Mouse (Mus musculus) c-Kit-negative CD71-positive TER-119-positive erythroid progenitor cells, embryonic 14.5 days (primary cell): ENCODE results near the gene Mvp.

Experiments
- DNase-seq: peaks from one replicate; pipeline ENCODE4 v3.0.0-alpha.2; 2013; ENCODE audit warnings: low read depth, low spot score

Mvp gene

DNA sequence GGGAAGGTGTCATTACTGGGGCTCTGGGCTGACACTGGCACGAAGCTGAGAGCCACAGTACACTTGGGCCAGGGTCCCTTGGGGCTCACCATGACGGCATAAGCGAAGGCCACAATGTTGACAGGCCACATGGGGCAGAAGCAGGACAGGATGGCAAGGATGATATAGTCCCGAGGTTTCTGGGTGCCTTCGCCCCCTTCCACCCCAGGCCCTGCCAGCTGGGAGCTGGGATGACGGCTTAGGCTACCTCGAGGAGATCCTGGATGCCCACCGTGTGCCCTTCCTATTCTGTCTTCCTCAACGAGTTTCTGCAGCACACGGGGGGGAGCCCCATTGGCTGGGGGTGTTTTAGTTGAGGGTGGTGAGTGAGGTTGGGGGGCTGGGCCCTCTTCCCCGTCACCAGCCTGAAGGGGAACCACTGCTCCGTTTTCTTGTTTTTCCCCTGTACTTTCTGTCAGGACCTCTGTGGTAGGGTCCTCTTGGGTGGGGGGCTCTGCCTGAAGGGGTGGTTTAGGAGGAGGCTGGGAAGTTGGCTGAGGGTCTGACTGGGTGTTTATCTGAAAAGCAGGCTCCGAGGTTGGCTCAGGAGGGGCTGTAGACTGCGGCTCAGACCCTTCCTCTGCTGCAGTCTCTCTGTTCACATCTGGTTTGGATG lies 5.0 kb upstream of the Mvp start:
- DNase-seq = no peak

DNA sequence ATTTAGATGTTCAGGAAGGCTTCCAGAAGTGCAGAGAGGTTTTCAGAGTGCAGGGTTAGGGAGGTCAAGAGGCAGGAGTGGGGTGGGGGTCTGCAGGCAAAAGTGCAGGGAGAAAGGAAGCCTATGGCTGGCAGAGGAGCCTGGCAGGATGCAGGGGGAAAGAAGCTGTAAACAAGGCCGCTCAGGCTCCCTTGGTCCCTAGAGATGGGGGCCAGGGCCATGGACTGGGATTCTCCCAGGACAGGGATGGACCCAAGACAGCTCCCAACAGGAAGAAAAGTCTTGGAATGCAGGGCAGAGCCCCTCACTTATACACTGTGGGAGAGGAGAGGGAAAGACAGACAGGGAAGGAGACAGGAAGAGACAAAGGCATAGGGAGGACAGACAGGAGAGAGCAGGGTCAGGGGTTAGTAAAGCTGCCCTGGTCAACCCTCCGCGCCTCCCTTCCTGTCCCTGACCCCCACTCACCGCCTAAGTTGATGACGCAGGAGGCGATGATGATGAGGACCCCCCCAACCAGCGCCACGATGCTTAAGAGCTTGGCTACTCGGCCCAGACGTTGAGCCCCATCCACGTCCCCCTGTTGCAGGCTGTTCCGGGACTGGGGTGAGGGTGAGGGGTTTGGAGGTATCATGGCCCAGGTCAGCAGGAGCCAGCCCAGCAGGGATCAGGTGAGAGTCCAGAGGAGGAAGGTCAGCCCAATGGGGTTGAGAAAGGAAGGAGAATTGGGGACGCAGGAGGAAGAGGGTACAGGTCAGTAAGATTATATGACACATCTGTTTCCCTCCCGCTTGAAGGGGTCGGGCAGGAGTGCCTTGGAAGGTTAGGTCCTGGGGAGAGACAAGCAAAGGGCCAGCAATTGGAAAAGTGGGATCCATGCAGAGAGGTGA lies 4.2 kb upstream of the Mvp start:
- no peak for DNase-seq

DNA sequence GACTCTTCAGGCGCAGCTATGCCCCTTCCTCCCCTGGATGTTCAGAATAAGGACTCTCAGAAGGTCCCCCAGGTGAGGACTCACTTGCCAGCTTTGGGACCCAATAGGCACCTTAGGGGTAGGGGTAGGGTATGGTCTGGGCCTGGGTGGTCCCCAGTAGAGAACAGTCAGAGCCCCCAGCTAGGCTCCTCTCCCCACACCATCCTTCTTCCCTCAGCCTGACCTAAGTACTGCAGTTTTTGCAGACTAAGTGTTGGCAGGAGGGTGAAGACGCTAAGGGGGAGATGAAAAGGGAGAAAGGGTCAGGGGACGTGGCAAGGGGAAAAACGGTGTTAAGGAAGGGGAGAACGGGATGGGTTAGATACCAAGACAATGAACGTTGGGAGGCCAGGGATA lies 3.5 kb upstream of the Mvp start:
- no peak for DNase-seq

DNA sequence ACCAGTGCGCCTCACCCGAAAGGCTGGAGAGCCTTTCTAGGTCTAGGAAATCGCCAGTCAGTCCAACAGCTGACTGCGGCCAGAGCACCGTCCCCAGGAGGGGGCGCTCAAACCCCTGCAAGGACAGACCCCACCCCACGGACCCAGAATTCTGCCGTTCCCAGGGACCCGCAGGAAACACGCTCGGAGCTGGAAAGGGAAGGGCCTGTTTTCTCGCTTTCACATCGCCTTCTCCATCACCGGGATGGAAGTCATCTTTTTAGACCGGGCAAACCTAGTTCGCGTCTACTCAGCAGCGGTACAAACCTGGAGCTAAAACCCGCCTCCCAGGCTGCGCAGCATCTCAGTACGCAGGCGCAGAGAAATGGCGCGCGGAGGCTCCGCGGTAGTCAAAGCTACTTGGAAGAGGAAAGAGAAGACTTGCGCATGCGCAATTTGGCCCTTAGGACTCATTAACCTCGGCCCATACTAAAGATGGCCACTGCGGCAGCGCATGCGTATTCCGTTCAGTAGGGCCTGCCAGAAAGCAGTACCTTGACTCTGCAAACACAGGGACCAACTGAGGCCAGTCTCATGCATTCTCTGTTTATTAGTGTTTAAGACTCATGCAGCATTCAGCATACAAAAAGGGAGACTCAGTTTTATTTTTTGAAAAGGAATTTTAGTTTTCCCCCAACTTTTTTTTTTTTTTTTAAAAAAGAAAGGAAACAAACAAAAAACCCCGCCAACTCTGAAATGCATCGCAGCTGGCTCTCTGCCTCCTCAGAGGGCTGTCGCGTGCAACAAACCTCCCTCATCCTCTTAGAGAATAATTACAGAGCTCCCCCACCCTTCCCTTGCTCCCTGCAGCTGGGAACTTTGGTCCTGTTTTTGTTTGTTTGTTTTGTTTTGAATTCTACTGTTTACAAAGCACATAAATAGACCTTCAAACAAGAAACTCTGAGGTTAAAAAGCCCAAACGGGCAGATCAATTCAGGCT lies 2.8 kb upstream of the Mvp start, which contains the start of gene Pagr1a:
Gene Pagr1a (minus strand): TSS at position 382 of the 979 bp plus-strand sequence.
- peak; percentile 100 for DNase-seq

DNA sequence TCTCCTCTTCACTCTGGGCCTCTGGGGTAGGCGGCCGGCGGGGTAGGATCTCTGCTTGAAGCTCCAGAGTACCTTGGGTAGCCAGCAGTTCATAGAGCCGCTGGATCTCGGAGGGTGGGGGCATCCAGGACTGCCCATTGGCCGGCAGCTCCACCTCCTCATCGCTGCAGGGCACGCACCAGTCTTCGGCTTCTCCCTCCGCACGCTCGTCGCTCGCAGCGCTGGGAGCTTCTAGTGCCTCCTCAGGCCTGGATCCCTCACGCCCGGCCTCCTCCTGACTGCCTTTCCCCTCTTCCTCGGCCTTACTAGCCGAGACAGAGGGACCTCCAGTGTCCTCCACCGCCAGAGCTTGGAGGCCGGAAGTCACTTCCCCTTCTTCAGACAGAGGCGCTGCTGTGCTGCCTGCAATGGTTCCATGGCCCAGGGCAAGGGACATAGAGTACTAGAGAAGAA lies 2.1 kb upstream of the Mvp start:
- no peak for DNase-seq

DNA sequence TGATC lies 1.9 kb upstream of the Mvp start, which contains the start of gene Pagr1b:
Gene Pagr1b (minus strand): TSS at position 4 of the 5 bp plus-strand sequence.
- DNase-seq = no peak

DNA sequence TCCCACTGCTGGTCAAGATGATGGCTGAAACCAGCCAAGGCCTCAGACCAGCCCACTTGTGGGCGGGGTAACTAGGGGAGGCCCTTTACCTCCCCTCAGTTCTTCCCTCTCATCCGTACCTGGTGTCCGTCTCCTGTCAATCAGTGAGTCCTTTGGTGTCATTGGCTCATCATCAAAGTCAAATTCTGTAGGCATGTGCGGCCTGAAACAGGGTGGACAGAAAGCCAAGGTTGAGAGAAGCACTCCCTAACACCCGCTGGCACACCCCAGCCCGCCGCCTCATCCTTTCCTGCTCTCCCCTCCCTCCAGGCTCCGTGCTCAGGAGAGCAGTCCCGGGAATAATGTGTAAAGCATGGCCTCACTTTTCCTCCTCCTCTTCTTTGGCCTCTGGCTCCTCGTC lies 1.7 kb upstream of the Mvp start:
- DNase-seq = no peak

DNA sequence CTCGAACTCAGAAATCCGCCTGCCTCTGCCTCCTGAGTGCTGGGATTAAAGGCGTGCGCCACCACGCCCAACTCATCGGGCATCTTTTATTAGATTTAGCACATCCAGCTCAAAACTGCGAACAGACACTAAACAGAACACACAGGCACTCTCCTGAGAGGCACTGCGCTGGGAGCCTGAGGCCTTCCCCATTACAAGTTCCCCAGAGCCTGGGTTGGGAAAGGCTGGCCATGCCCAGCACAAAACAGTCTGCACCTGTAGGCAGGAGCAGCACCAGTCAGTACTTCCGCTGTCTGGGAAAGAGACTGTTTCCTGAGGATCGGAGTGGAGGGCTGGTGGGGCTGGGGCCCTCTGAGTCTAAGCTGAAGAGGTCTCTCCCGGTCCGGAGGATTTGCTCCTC lies 572 bp upstream of the Mvp start:
- DNase-seq = no peak

DNA sequence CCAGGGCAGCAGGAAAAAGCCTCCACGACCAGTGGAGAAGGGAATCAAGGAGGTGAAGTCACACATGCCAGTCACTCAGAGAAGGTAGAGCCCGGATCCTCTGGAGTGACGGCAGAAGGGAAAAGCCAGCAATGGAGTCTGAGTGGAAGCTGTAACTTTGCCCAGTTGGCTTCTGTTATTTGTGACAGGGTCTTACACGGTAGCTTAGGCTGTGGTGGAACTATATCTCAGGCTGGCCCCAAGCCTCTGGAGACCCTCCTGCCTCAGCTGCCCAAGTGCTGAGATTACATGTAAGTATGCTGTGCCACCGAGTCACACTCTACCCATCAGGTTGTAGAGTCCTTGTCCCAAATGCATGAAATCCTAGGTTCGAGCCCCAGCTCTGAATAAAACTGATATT lies 1.0 kb downstream of the Mvp start:
- DNase-seq = no peak

DNA sequence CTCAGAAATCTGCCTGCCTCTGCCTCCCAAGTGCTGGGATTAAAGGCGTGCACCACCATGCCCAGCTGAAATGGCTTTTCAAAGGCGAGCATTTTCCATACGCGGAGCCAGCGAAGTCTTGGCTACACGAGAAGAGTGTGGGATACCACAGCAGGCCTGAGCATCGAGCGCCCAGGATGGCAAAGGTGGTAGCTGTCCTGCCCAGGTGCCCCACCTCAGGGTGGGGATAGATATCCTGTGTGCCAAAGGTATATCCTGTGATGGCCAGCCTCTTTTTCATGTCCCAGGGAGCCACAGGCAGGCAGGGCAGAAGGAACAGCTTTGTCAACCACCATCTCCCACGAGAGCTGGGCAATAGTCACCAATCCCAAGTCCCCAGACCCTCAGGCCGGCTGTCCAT lies 1.6 kb downstream of the Mvp start:
- DNase-seq = no peak

DNA sequence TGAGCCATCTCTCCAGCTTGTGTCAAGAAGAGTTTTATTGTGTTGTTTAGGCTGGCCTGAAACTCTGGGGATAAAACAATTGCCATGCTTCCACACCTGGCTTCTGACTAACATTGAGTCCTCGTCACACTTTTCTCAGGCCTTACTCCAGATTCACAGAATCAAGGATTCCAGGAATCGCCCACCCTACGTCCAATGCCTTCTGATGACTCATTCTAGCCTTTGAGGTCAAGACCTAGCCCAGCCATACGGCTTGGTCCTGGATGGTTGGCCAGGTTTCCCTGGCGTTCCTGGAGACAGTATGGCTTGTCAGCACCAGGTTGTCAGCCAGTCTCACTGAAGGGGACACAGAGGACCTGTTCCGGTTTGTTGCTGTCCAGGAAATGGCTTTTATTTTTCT lies 2.0 kb downstream of the Mvp start:
- no peak for DNase-seq

DNA sequence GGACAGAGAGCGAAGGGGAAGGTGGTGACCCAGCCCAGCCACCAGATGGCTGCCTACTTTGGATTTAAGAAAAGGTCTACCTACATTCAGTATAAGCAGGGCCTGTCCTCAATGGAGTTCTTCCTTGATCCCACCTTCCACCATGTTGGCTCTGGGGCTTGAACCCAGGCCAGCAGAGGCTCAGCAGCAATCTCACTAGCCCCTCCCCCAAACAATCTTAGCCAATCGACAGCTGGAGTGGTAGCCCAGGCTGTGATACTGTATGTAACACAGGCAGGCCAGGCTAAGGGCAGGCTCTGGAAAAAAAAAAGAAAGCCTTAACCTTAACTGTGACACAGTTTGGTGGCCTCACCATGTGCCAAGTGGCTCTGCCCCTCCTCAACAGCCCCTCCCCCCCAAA lies 2.7 kb downstream of the Mvp start:
- DNase-seq = no peak

DNA sequence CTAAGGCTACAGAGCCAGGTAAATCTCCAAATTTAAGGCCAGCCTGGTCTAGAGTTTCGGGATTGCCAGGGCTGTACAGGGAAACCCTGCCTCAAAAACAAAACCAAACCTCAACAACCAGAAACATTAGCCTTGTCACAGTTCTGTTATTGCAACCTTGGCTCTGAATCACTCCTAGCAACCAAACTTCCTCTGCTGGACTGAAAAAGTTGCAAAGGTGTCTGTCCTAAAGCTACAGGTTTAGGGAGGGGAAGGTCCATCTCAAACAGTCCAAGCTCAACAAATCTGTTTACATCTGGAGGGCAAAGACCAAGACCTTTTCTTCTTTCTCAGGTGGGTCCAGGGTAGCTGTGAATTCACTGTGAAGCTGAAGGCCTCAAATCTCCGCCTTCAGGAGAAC lies 3.4 kb downstream of the Mvp start:
- no peak for DNase-seq

DNA sequence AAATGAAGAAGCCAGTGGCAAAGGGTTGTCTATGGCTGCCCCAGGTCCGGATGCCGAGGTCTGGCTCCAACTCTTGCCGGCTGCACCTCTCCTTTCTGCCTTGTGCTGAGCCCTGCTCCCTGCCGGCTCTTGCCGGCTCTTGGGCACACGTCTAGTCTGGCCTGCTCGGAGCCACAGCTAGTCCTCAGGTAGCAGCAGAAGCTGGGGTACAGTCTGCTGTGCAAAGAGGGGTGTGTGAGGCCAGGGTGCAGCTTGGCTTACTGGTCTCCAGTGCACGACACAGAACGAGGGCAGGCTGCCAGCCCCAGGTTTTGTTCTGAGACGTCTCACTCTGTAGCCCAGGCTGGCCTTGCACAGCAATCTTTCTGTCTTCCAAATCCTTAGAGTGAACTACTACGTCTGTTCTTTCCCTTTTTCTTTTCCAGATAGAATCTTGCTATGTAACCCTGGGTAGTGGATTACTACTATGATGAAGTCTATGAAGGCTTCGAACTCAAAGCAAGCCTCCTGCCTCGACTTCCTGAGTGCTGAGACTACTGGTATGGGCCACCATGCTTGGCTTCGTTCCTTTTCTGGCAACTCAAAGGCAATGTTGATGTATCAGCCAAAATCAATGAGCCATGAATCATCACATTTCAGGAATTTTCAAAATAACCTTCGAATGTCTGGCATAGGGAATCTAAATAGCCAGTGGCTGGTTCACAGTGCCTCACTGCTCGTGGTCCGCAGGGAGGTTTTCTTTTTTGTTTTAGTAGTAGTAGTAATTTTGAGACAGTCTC lies 4.9 kb downstream of the Mvp start:
- DNase-seq = no peak

DNA sequence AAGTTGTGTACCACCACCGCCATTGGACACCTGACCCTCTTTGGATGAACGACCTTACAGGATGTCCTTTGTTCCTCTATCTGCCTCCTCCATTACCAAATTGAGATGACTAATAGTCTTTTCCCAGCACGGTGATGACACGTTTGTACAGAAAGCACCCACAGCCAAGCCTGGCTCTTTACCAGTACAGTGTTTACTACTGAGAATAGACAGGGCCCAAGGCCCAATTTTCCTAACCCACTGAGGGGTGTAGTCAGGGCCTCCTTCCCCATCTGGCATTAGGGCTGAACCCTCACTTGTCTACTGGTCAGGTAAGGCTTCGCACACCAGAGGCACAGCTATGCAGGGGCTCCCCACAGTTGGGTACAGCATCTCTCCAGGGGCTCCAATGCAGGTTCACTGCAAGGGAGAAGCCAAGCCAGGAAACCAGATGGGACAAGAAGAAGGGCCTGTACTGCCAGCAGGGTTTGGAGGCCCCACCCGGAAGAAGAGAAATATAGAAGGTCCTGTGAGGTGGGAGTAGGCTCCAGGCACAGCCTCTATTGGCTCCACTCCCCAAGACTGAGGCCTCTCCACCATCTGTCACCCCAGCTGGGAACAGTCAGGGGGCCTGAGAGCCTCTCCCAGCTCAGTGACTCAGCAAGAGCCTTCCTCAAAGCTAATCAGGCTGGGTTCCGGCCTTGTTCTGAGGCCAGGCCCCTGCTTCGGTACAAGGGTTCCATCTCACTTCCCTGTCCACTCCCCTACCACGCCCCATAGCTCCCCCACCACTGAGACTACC lies 6.0 kb downstream of the Mvp start:
- DNase-seq = peak; percentile 66

DNA sequence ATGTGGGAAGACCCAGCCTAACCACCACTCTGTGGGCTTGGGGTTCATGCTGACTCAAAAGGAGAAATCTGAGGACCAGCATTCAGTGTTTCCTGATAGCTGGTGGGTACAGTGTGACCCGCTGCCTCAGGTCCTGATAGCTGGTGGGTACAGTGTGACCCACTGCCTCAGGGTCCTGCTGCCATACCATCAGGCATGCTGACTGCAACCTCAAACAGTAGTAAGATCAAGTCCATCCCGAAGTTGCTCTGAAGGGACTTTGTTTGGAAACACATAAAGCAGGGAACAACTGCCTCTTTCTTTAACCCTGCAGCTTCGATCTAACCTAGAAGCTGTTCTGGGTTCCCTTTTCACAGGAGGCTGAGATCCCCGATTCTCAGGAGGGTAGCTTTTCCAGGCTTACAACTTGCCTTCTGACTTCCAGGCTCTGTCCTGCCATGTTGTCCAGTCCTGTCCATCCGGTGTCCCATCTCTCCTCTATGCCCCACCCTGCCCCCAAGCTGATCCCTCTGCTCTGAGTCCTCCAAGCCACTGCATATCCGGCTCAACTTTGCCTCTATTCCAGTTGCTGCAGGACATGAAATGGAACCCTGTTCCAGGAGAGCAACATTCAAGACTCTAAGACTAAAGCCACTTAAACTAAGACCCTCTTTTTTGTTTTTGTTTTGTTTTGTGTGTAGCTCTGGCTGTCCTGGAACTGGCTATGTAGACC lies 7.0 kb downstream of the Mvp start:
- no peak for DNase-seq

DNA sequence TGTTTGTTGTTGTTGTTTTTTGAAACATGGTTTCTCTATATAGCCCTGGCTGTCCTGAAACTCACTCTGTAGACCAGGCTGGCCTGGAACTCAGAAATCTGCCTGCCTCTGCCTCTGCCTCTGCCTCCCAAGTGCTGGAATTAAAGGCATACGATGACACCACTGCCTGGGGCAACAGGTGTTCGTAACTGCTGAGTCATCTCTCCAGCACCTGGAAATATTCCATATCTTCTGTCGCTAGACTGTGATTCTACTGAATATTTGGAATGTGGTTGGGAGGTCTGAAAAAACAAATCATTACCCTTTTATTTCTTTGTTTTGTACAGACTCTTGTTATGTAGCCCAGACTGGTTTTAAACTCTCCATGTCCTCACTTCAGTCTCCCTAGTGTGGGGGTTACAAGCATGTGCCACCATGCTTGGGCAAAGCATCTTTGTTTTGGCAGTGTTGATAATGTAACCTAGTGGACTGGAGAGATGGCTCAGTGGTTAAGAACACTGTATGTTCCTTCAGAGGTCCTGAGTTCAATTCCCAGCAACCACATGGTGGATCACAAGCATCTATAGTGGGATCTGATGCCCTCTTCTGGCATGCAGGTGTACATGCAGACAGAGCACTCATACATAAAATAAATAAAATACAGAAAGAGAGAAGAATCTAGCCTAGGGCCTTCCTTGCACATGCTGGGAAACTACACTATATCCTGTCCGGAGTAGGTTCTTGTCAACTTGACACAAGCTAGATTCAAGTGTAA lies 10.1 kb downstream of the Mvp start:
- no peak for DNase-seq

DNA sequence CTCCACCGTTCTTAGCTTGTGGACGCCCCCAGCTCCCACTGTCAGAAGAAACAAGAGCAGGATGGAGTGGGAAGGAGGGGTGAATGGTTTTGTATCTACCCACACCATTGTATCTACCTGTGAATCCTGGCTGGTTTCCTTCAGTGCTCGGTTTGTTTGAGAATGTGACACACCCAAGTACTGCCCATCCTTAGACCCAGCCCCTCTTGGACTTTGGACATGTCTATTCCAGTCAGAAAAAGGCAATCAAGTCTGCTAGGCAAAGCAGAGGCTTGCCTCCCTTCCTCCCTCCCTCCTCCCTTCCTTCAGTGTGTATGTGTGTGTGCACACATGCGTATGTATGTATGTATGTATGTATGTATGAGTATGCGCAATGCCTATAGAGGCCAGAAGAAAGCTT lies 10.8 kb downstream of the Mvp start:
- no peak for DNase-seq

DNA sequence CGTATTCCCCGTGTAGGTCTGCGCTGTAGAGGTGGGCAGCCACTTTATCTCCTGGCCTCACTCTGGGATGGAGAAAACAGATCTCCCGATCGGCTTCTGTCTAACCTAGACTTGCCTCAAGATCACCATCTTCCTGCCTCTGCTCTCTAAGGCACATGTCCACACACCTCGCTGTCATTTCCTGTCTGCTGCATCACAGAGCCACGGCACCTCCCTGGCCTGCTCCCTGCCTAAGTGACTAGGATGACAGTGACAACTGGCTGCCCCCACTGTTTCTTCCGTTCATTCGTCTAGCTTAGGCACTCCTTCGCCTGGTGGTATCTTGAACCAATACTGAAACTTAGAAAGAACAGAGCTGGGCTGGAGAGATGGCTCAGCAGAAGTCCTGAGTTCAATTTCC lies 14.9 kb downstream of the Mvp start:
- no peak for DNase-seq

DNA sequence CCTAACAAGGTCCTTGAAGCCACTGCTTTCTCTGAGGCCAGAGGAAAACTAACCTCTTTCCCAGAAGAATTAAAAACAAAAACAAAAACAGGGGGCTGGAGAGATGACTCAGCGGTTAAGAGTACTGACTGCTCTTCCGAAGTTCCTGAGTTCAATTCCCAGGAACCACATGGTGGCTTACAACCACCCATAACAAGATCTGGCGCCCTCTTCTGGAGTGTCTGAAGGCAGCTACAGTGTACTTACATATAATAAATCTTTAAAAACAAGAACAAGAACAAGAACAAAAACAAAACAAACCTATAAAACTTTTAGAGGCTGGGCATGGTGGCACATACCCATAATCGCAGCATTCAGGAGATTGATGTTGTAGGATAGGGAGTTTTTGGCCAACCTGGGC lies 18.0 kb downstream of the Mvp start:
- DNase-seq = no peak
